Mouse (Mus musculus) hindbrain, embryonic 15.5 days (tissue): Measurements from ENCODE around the gene Cyp2d22. TPM values are rescaled to one million over a fixed set of nuclear protein-coding genes. Genes with fewer than 3 reads are reported as not detected.

ENCODE experiments used
- ATAC-seq: fragments of 200-750 bp; cut with Nextera tagmentation; 2 replicates; pipeline ENCODE4 v1.8.0; 2017; ENCODE audit warnings: low read depth, moderate number of reproducible peaks, moderate TSS enrichment; ENCODE audit not compliant: low FRiP score
- H3K27ac ChIP-seq: fragments of 300-500 bp; sonication (generic); replicated peaks from 2 replicates; pipeline ENCODE4 v1.5.1; 2015; ENCODE audit warnings: mild to moderate bottlenecking, inconsistent platforms
- H3K27me3 ChIP-seq: fragments of 300-500 bp; sonication (generic); 2 replicates; pipeline ENCODE4 v1.6.1; 2015; ENCODE audit warnings: control low read depth, inconsistent platforms
- H3K36me3 ChIP-seq: fragments of 300-500 bp; sonication (generic); 2 replicates; pipeline ENCODE4 v1.6.1; 2015; ENCODE audit warnings: control low read depth, inconsistent platforms
- H3K4me1 ChIP-seq: fragments of 300-500 bp; sonication (generic); replicated peaks from 2 replicates; pipeline ENCODE4 v1.6.1; 2015; ENCODE audit warnings: control low read depth, inconsistent platforms
- H3K4me2 ChIP-seq: fragments of 300-500 bp; sonication (generic); 2 replicates; pipeline ENCODE4 v1.6.1; 2015; ENCODE audit warnings: moderate library complexity, mild to moderate bottlenecking, inconsistent platforms
- H3K4me3 ChIP-seq: fragments of 300-500 bp; sonication (generic); 2 replicates; pipeline ENCODE4 v1.5.1; 2015; ENCODE audit warnings: mild to moderate bottlenecking, inconsistent platforms
- H3K9ac ChIP-seq: fragments of 300-500 bp; sonication (generic); 2 replicates; pipeline ENCODE4 v1.6.1; 2015; ENCODE audit warnings: inconsistent platforms
- H3K9me3 ChIP-seq: fragments of 300-500 bp; sonication (generic); 2 replicates; pipeline ENCODE4 v1.6.1; 2016; ENCODE audit warnings: control low read depth, inconsistent platforms
- WGBS: fragments of 180-500 bp; shearing (Covaris S2); methylation state at CpG from one replicate; pipeline ENCODE4 v1.1.7; 2015; 5-methylcytosine and 5-hydroxymethylcytosine counted together
- polyA plus RNA-seq: library from polyadenylated mRNA; unstranded; fragments of >200 nt; fragmentation: Nextera tagmentation; extraction: Ambion mirVana; gene quantifications from 2 replicates; pipeline ENCODE4 v1.2.1, GENCODE M21; 2015

Gene Cyp2d22
- polyA plus RNA-seq, result 2.5 and 2.6 TPM in 2 replicates

- Histone ChIP-seq H3K4me3 (peak within 1 kb of the TSS; percentile 29), H3K4me1 (peaks cover 17% of the 10 kb centered on the region; the same call in 1 of the 2 replicates), H3K9me3 (0 out of 2 replicates have a peak, but pooled peaks cover 3% of the 10 kb centered on the region), H3K4me2 (peak within 1 kb of the TSS; percentile 66), H3K36me3 (no peaks in the 10 kb centered on the region), H3K27me3 (no peaks in the 10 kb centered on the region), H3K9ac (0 out of 2 replicates have a peak within 1 kb of the TSS, but pooled peaks have one; percentile 31), H3K27ac (no peak within 1 kb of the TSS)
- peak; percentile 74; the same call in 1 of the 2 replicates for ATAC-seq
- 5% methylated on average over 18 of the region's 24 CpGs for WGBS
These were observed at the start of gene Cyp2d22 for GRCm38 (mm10) chr15:82379871-82380713. TSS of gene Cyp2d22 (minus strand) at chr15:82380260.

GRCm38 (mm10) chr15:82423471-82423870, 43.4 kb upstream of the Cyp2d22 start:
- H3K4me2 ChIP-seq, result no peak overlapping the region
- H3K9me3 ChIP-seq, result 0 out of 2 replicates have a peak, but pooled peaks cover 3% of the 10 kb centered on the region
- H3K27me3 ChIP-seq, result no peaks in the 10 kb centered on the region
- H3K27ac ChIP-seq, result no peak overlapping the region
- no peak overlapping the region for H3K9ac ChIP-seq
- H3K4me1 ChIP-seq, result no peaks in the 10 kb centered on the region
- H3K36me3 ChIP-seq, result no peaks in the 10 kb centered on the region
- ATAC-seq, result no peak
- 82% methylated on average over 3 of the region's 3 CpGs for WGBS
- no peak overlapping the region for H3K4me3 ChIP-seq

GRCm38 (mm10) chr15:82422935-82423334, 42.9 kb upstream of the Cyp2d22 start:
- H3K4me3 ChIP-seq, result no peak overlapping the region
- no peaks in the 10 kb centered on the region for H3K9me3 ChIP-seq
- no peaks in the 10 kb centered on the region for H3K36me3 ChIP-seq
- no peak overlapping the region for H3K27ac ChIP-seq
- no peak overlapping the region for H3K4me2 ChIP-seq
- H3K4me1 ChIP-seq, result no peaks in the 10 kb centered on the region
- H3K9ac ChIP-seq, result no peak overlapping the region
- WGBS, result 85% methylated on average over 4 of the region's 4 CpGs
- no peak for ATAC-seq
- H3K27me3 ChIP-seq, result no peaks in the 10 kb centered on the region

- H3K9ac ChIP-seq, result no peak overlapping the region
- no peaks in the 10 kb centered on the region for H3K9me3 ChIP-seq
- peaks cover 10% of the 10 kb centered on the region for H3K4me1 ChIP-seq
- no peak for ATAC-seq
- H3K4me2 ChIP-seq, result no peak overlapping the region
- 87% methylated on average over 1 of the region's 1 CpGs for WGBS
- H3K27me3 ChIP-seq, result no peaks in the 10 kb centered on the region
- no peak overlapping the region for H3K27ac ChIP-seq
- no peaks in the 10 kb centered on the region for H3K36me3 ChIP-seq
- H3K4me3 ChIP-seq, result no peak overlapping the region
These were observed 38.6 kb upstream of the Cyp2d22 start for GRCm38 (mm10) chr15:82418616-82419015.

GRCm38 (mm10) chr15:82416797-82417789, 37.0 kb upstream of the Cyp2d22 start:
- no peaks in the 10 kb centered on the region for H3K36me3 ChIP-seq
- 18% methylated on average over 16 of the region's 16 CpGs for WGBS
- no peaks in the 10 kb centered on the region for H3K9me3 ChIP-seq
- H3K4me1 ChIP-seq, result peaks cover 10% of the 10 kb centered on the region
- no peak overlapping the region for H3K9ac ChIP-seq
- H3K27me3 ChIP-seq, result no peaks in the 10 kb centered on the region
- peak overlapping the region; percentile 42 for H3K4me2 ChIP-seq
- no peak overlapping the region for H3K4me3 ChIP-seq
- peak; percentile 73 for ATAC-seq
- H3K27ac ChIP-seq, result peak overlapping the region; percentile 8; the same call in 1 of the 2 replicates

- H3K9me3 ChIP-seq, result no peaks in the 10 kb centered on the region
- no peaks in the 10 kb centered on the region for H3K27me3 ChIP-seq
- no peak overlapping the region for H3K9ac ChIP-seq
- WGBS, result 88% methylated on average over 4 of the region's 4 CpGs
- H3K4me2 ChIP-seq, result no peak overlapping the region
- H3K27ac ChIP-seq, result no peak overlapping the region
- no peaks in the 10 kb centered on the region for H3K4me1 ChIP-seq
- H3K36me3 ChIP-seq, result no peaks in the 10 kb centered on the region
- no peak overlapping the region for H3K4me3 ChIP-seq
- ATAC-seq, result no peak
These were observed 27.5 kb upstream of the Cyp2d22 start for GRCm38 (mm10) chr15:82407536-82407935.

GRCm38 (mm10) chr15:82406981-82407380, 26.9 kb upstream of the Cyp2d22 start, which contains the start of gene Cyp2d10:
TSS of gene Cyp2d10 (minus strand) at chr15:82407195.
- no peak within 1 kb of the TSS for H3K4me2 ChIP-seq
- no peaks in the 10 kb centered on the region for H3K9me3 ChIP-seq
- no peak within 1 kb of the TSS for H3K4me3 ChIP-seq
- no peaks in the 10 kb centered on the region for H3K36me3 ChIP-seq
- no peaks in the 10 kb centered on the region for H3K27me3 ChIP-seq
- ATAC-seq, result no peak
- no peaks in the 10 kb centered on the region for H3K4me1 ChIP-seq
- H3K9ac ChIP-seq, result no peak within 1 kb of the TSS
- 95% methylated on average over 6 of the region's 6 CpGs for WGBS
- no peak within 1 kb of the TSS for H3K27ac ChIP-seq

GRCm38 (mm10) chr15:82404163-82404562, 24.1 kb upstream of the Cyp2d22 start:
- WGBS, result 90% methylated on average over 3 of the region's 3 CpGs
- no peak for ATAC-seq
- Histone ChIP-seq H3K27ac (no peak overlapping the region), H3K9ac (no peak overlapping the region), H3K27me3 (no peaks in the 10 kb centered on the region), H3K9me3 (no peaks in the 10 kb centered on the region), H3K36me3 (no peaks in the 10 kb centered on the region), H3K4me3 (no peak overlapping the region), H3K4me1 (no peaks in the 10 kb centered on the region), H3K4me2 (no peak overlapping the region)

GRCm38 (mm10) chr15:82403606-82404005, 23.5 kb upstream of the Cyp2d22 start:
- Histone ChIP-seq H3K27ac (no peak overlapping the region), H3K36me3 (no peaks in the 10 kb centered on the region), H3K27me3 (no peaks in the 10 kb centered on the region), H3K4me2 (no peak overlapping the region), H3K4me1 (no peaks in the 10 kb centered on the region), H3K4me3 (no peak overlapping the region), H3K9me3 (no peaks in the 10 kb centered on the region), H3K9ac (no peak overlapping the region)
- ATAC-seq, result no peak
- WGBS, result 93% methylated on average over 9 of the region's 9 CpGs

GRCm38 (mm10) chr15:82402741-82403140, 22.7 kb upstream of the Cyp2d22 start:
- H3K27ac ChIP-seq, result no peak overlapping the region
- WGBS, result 85% methylated on average over 6 of the region's 6 CpGs
- H3K4me1 ChIP-seq, result no peaks in the 10 kb centered on the region
- H3K4me2 ChIP-seq, result no peak overlapping the region
- H3K9me3 ChIP-seq, result no peaks in the 10 kb centered on the region
- no peak for ATAC-seq
- no peaks in the 10 kb centered on the region for H3K36me3 ChIP-seq
- H3K4me3 ChIP-seq, result no peak overlapping the region
- no peak overlapping the region for H3K9ac ChIP-seq
- no peaks in the 10 kb centered on the region for H3K27me3 ChIP-seq

- H3K9me3 ChIP-seq, result no peaks in the 10 kb centered on the region
- H3K36me3 ChIP-seq, result no peaks in the 10 kb centered on the region
- no peaks in the 10 kb centered on the region for H3K4me1 ChIP-seq
- H3K27ac ChIP-seq, result no peak overlapping the region
- no peak for ATAC-seq
- H3K4me3 ChIP-seq, result no peak overlapping the region
- no peak overlapping the region for H3K9ac ChIP-seq
- H3K4me2 ChIP-seq, result no peak overlapping the region
- no peaks in the 10 kb centered on the region for H3K27me3 ChIP-seq
These were observed 22.0 kb upstream of the Cyp2d22 start for GRCm38 (mm10) chr15:82402106-82402505.

- Histone ChIP-seq H3K4me1 (no peaks in the 10 kb centered on the region), H3K27me3 (no peaks in the 10 kb centered on the region), H3K9me3 (no peaks in the 10 kb centered on the region), H3K36me3 (no peaks in the 10 kb centered on the region), H3K9ac (no peak overlapping the region), H3K4me3 (no peak overlapping the region), H3K27ac (no peak overlapping the region), H3K4me2 (no peak overlapping the region)
- ATAC-seq, result no peak
- 28% methylated on average over 2 of the region's 2 CpGs for WGBS
These were observed 21.5 kb upstream of the Cyp2d22 start for GRCm38 (mm10) chr15:82401516-82401915.
